Mouse (Mus musculus): Measurements from ENCODE around the gene Dclk3.

DNA sequence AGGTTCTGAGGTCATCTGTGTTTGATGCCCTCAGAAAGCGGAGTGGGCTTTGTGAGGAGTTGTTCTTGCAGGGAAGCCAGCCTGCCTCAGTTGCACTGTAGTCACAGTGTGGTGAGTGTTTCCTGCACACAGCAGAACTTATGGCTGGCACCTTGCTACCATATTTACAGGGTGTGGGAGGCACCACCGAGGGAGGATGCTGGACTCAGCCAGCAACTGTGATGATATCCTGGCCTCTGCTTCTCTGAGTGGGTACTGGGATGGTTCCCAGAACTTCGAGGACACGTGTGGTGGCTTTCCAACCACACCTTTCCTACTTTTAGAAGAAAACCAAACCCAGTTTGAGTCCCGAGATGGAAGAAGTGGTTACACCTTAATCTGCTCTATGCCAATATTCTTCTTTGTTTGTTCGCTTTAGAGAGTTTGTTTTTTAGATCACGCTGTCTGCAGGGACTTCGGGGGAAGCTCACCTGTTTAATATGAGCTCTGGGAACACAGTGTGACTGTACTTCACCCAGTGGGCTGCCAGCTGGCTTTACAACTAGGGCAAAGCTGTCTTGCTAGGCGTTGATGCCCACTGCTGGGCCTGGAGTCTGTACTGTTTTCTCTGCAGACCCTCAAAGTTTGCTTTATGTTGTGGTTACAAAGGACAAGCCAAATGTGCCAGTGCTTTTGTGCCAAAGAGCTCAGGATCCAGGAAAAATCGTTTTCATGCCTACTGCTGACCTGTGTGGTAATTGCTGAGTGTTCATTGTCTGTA lies 18.5 kb downstream of the Dclk3 start:
- TF ChIP-seq POLR2A (IDR thresholded peaks at IDR 0.05; ENCODE audit: control insufficient read depth, extremely low read depth, insufficient read depth, low read length, poor library complexity) (no peak), CTCF (IDR thresholded peaks at IDR 0.05; ENCODE audit: borderline replicate concordance, control insufficient read depth, extremely low read depth, insufficient read depth, low read length, poor library complexity) (no peak)
